Mouse (Mus musculus): Measurements from ENCODE around the gene Dclk1. TPM values are rescaled to one million over a fixed set of nuclear protein-coding genes. Genes with fewer than 3 reads are reported as not detected.

Dclk1 gene
- total RNA-seq, 2 experiments from 2014 or later = 577 to 611 TPM

GRCm38 (mm10) chr3:55517454-55518014 is 275.4 kb downstream of the Dclk1 start:
- no peak for DNase-seq

GRCm38 (mm10) chr3:55520240-55521180 is 278.3 kb downstream of the Dclk1 start:
- peak; percentile 61 to 67 for DNase-seq

GRCm38 (mm10) chr3:55521776-55522175 is 279.6 kb downstream of the Dclk1 start:
- DNase-seq = no peak

- DNase-seq = no peak
Observed at GRCm38 (mm10) chr3:55523224-55523623, 281.1 kb downstream of the Dclk1 start.

GRCm38 (mm10) chr3:55523735-55524477 is 281.7 kb downstream of the Dclk1 start:
- no peak for DNase-seq

- no peak for DNase-seq
Observed at GRCm38 (mm10) chr3:55524491-55525195, 282.5 kb downstream of the Dclk1 start.

- DNase-seq = no peak
Observed at GRCm38 (mm10) chr3:55526470-55526869, 284.3 kb downstream of the Dclk1 start.

GRCm38 (mm10) chr3:55527566-55527965 is 285.4 kb downstream of the Dclk1 start:
- no peak for DNase-seq

- no peak for DNase-seq
Observed at GRCm38 (mm10) chr3:55528012-55528411, 285.8 kb downstream of the Dclk1 start.

- no peak for DNase-seq
Observed at GRCm38 (mm10) chr3:55529414-55529813, 287.2 kb downstream of the Dclk1 start.

- no peak for DNase-seq
Observed at GRCm38 (mm10) chr3:55531204-55532044, 289.3 kb downstream of the Dclk1 start.

GRCm38 (mm10) chr3:55532175-55532973 is 290.2 kb downstream of the Dclk1 start:
- DNase-seq = no peak

- DNase-seq = no peak
Observed at GRCm38 (mm10) chr3:55535591-55536200, 293.5 kb downstream of the Dclk1 start.

GRCm38 (mm10) chr3:55536901-55537300 is 294.7 kb downstream of the Dclk1 start:
- DNase-seq = no peak

- no peak for DNase-seq
Observed at GRCm38 (mm10) chr3:55537714-55538113, 295.6 kb downstream of the Dclk1 start.

GRCm38 (mm10) chr3:55539400-55539799 is 297.2 kb downstream of the Dclk1 start:
- DNase-seq = no peak

- peak in 1 of 2 experiments; percentile 62 for DNase-seq
Observed at GRCm38 (mm10) chr3:55539811-55540293, 297.7 kb downstream of the Dclk1 start.

GRCm38 (mm10) chr3:55540406-55541140 is 298.4 kb downstream of the Dclk1 start:
- no peak for DNase-seq

- DNase-seq = no peak
Observed at GRCm38 (mm10) chr3:55541799-55542198, 299.6 kb downstream of the Dclk1 start.

Measured in layer of hippocampus, postnatal 36 days (tissue).